Mouse (Mus musculus): Measurements from ENCODE around the gene Epha4.

The Epha4 gene

GRCm38 (mm10) chr1:77514963-77515650 is at the start of gene Epha4:
Gene Epha4, minus strand, starts transcription at chr1:77515088.
- no peak for DNase-seq (ENCODE audit: extremely low read depth, low read depth)

GRCm38 (mm10) chr1:77556199-77556598 is 41.3 kb upstream of the Epha4 start:
- no peak for DNase-seq (ENCODE audit: extremely low read depth, low read depth)

- no peak for DNase-seq (ENCODE audit: extremely low read depth, low read depth)
These were observed 37.0 kb upstream of the Epha4 start for GRCm38 (mm10) chr1:77551927-77552326.

DNA sequence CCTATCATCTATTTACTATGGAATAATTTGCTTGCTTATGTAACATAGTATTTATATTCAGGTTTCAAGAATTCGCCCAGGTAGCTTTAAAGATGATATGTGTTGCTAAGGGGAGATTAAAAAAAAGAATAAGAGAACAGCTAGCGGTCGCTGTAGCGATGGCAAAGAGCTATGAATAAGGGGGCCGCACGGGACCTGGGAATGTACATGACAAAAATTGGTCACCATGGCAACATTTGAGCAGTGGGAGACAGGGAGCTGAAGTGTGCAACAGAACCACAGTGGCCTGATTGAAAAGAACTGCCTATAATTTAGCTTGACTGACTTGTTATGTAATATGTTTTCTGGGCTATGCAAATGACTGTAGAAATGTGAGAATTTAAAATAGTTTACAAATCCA is 30.8 kb upstream of the Epha4 start:
- no peak for DNase-seq (ENCODE audit: extremely low read depth, low read depth)

DNA sequence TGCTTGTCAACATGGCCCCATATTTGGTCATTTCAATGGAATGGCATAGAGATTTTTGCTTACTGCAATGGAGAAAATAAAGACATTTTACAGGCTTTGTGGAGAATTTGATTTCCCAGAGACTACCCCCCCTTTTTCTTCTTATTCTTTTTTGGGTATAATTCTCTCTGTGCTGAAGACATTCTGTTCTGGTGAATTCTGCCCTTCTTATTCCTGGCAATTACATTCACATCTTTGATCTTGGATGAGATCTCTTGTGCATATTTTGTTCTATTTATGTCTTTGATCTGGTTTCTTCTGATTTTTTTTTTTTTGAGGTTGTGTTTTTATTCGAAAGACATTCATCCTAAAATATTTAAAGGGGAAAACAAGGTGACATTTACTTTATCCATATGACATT is 30.1 kb upstream of the Epha4 start:
- DNase-seq (ENCODE audit: extremely low read depth, low read depth) = no peak

DNA sequence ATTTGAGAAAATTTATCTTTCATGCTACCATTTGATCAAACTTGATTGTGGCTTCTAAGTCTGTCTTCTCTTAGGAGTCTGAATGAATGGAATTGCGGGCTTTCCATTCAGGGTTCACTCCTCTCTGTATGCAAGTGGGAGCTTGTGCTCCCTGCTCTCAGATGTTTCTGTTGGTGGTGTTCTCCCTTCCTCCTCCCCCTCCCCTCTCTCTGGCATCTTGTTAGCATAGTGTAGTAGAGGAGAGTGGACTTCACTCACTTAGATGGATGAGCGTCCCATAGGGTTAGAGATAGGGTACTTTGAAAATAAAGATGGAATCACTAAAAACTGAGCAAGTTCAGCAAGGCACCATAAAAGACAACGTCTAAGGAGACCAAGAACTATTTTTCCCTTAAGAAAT is 29.4 kb upstream of the Epha4 start:
- no peak for DNase-seq (ENCODE audit: extremely low read depth, low read depth)

DNA sequence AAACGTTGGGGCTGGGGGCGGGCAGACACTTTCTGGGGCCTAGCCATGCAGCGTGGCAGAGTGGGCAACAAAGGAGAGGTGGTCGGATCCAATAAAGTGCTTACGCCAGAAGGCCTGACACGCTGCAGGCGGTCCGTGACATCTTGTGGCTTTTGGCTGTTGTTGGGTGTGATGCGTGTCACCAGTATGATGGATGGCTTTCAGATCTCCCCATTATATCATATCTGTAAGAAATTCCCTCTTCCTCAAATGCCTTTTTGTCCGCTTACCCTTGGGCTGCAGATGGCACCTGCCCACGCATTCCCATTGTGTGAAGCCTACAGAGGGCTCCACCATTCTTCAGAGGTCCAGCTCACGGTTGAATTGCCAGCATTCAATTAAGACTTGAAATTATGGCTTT is 25.1 kb upstream of the Epha4 start:
- DNase-seq (ENCODE audit: extremely low read depth, low read depth) = no peak

DNA sequence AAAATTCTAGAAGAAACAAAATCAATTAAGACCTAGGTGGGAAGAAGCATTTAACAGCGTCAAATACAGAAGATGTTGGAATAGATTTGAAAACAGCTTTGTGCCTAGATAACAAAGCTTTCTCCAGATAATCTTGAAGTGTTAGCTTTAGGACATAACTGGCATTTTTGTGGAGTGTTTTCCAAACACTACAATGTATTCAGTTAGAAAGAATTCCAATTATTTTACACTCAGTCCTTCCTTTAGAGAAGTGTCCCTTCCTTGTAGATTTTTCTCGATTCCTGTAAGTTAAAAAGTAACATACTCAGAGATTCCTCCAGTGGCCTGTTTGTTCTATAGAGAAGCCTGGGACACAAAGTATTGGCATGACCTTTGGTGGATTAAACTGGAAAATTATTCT is 23.7 kb upstream of the Epha4 start:
- no peak for DNase-seq (ENCODE audit: extremely low read depth, low read depth)

- DNase-seq (ENCODE audit: extremely low read depth, low read depth) = no peak
These were observed 21.0 kb upstream of the Epha4 start for GRCm38 (mm10) chr1:77535905-77536304.

GRCm38 (mm10) chr1:77532576-77533183 is 17.8 kb upstream of the Epha4 start:
- no peak for DNase-seq (ENCODE audit: extremely low read depth, low read depth)

- DNase-seq (ENCODE audit: extremely low read depth, low read depth) = no peak
These were observed 17.2 kb upstream of the Epha4 start for GRCm38 (mm10) chr1:77531934-77532575.

- DNase-seq (ENCODE audit: extremely low read depth, low read depth) = no peak
These were observed 10.2 kb upstream of the Epha4 start for GRCm38 (mm10) chr1:77525082-77525481.

GRCm38 (mm10) chr1:77523354-77523753 is 8.5 kb upstream of the Epha4 start:
- no peak for DNase-seq (ENCODE audit: extremely low read depth, low read depth)

DNA sequence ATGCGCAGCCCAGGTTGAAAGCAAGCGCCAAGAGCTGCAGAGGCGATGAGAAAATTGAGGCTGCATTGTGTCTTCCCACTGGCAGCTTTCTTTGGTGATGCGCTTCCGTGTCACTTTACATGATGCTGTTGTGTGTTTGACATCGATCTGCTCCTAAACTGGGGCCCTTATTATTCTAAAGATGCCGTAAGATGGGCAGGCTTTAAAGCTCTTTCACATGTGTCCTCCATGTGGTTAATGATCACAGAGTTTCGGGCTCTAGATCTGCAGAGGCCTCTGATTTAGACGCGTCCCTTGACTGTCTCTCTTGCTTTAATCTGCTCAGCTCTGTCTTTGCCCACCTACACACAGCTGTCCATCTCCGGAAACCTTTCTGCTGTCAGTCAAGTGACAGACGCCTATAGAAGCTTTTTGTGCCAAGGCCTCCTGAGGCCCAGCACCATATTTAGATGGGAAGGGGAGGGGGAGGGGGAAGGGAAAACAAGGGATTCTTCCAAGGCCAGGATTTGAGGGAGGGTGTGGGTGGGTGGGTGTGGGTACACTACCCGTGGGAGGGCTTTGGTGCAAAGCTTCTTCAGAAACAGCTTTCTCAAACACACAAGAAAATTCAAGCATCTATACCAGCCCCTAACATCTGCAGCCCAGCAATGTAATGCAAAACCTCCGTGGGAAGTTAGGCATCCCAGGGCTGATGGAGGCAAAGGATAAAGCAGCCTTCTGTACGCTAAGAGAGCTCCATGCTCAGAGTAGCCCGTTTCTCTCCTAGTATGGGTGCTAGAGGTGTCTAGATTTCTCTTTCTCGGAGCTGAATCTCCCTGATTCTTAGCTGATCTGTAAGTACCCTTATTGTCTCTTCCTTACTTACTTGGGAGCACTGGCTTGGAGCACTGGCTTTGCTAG is 7.0 kb upstream of the Epha4 start:
- no peak for DNase-seq (ENCODE audit: extremely low read depth, low read depth)

- DNase-seq (ENCODE audit: extremely low read depth, low read depth) = no peak
These were observed 3.8 kb upstream of the Epha4 start for GRCm38 (mm10) chr1:77518715-77519114.

GRCm38 (mm10) chr1:77516203-77516991 is 1.5 kb upstream of the Epha4 start:
- no peak for DNase-seq (ENCODE audit: extremely low read depth, low read depth)

DNA sequence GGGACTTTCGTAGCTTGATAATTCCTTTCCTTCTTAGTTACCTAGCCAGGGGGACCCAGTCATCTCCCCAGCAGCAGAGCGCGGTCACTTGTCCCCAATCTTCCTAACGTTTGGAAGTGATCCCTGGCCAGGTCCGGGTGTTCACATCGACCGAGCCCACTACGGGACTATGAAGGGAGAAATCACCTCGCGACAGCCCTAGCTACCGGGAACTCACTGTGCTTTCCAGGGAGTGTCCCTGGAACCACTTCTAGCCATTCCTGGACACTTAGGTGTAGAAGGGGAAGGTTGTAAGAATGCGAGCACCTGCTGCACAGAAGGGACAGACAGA is 728 bp upstream of the Epha4 start:
- DNase-seq (ENCODE audit: extremely low read depth, low read depth) = no peak

DNA sequence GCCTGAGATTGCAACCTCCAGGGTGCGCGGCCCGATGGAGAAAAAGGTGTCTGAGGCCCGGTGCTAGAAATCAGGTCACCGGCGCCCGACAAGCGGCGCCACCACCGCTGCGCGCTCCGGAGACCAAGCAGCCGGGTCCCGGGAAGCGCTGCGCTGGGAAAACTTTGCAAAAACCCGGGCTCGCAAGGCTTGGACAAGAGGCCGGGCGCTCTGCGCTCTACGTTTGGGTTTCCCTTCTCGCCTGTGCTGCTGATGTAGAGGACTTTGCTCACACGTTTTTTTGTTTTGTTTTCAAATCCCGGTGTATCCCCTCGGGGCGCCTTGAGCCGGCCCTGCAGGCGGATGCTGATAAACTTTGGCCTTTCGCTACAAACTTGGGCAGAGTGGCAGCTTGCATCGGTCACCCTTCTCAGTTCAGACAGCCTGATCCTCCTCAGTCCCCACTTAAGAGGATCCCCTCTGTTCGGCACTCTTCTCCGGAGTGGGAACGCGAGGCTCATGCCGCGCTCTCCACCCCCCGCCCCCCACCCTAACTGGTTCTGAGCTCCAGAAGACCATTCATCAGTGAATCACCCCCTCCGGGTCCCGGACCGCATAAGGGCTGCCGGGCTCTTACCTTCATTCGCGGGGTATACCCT is 444 bp downstream of the Epha4 start:
- no peak for DNase-seq (ENCODE audit: extremely low read depth, low read depth)

- DNase-seq (ENCODE audit: extremely low read depth, low read depth) = no peak
These were observed 946 bp downstream of the Epha4 start for GRCm38 (mm10) chr1:77513959-77514324.

- DNase-seq (ENCODE audit: extremely low read depth, low read depth) = no peak
These were observed 1.4 kb downstream of the Epha4 start for GRCm38 (mm10) chr1:77513411-77513941.
